Mouse (Mus musculus) limb, embryonic 10.5 days (tissue): Measurements from ENCODE around the gene Tspoap1. TPM values are rescaled to one million over a fixed set of nuclear protein-coding genes. Genes with fewer than 3 reads are reported as not detected.

ENCODE experiments used
- DNase-seq: peaks from one replicate; pipeline ENCODE4 v3.0.0-alpha.2; 2017; ENCODE audit warnings: low spot score
- H3K27ac ChIP-seq: fragments of 300-500 bp; sonication (generic); 2 replicates; pipeline ENCODE4 v1.5.1; 2016; ENCODE audit warnings: mild to moderate bottlenecking
- H3K27me3 ChIP-seq: fragments of 300-500 bp; sonication (generic); 2 replicates; pipeline ENCODE4 v1.6.1; 2016; ENCODE audit warnings: low read depth, mild to moderate bottlenecking; ENCODE audit not compliant: poor library complexity, severe bottlenecking
- H3K36me3 ChIP-seq: fragments of 300-500 bp; sonication (generic); 2 replicates; pipeline ENCODE4 v1.6.1; 2016; ENCODE audit warnings: mild to moderate bottlenecking, moderate library complexity
- H3K4me1 ChIP-seq: fragments of 300-500 bp; sonication (generic); 2 replicates; pipeline ENCODE4 v1.6.1; 2016
- H3K4me3 ChIP-seq: fragments of 300-500 bp; sonication (generic); 2 replicates; pipeline ENCODE4 v1.5.1; 2016; ENCODE audit warnings: mild to moderate bottlenecking, moderate library complexity
- H3K9me3 ChIP-seq: fragments of 300-500 bp; sonication (generic); replicated peaks from 2 replicates; pipeline ENCODE4 v1.6.1; 2016; ENCODE audit warnings: mild to moderate bottlenecking
- WGBS: fragments of 180-500 bp; shearing (Covaris S2); methylation state at CpG from one replicate; pipeline ENCODE4 v1.1.7; 2016; 5-methylcytosine and 5-hydroxymethylcytosine counted together
- polyA plus RNA-seq: library from polyadenylated mRNA; unstranded; fragments of >200 nt; fragmentation: Nextera tagmentation; extraction: Ambion mirVana; gene quantifications from 2 replicates; pipeline ENCODE4 v1.2.1, GENCODE M21; 2016

Gene Tspoap1
- 0.74 and 2.9 TPM in 2 replicates for polyA plus RNA-seq

DNA sequence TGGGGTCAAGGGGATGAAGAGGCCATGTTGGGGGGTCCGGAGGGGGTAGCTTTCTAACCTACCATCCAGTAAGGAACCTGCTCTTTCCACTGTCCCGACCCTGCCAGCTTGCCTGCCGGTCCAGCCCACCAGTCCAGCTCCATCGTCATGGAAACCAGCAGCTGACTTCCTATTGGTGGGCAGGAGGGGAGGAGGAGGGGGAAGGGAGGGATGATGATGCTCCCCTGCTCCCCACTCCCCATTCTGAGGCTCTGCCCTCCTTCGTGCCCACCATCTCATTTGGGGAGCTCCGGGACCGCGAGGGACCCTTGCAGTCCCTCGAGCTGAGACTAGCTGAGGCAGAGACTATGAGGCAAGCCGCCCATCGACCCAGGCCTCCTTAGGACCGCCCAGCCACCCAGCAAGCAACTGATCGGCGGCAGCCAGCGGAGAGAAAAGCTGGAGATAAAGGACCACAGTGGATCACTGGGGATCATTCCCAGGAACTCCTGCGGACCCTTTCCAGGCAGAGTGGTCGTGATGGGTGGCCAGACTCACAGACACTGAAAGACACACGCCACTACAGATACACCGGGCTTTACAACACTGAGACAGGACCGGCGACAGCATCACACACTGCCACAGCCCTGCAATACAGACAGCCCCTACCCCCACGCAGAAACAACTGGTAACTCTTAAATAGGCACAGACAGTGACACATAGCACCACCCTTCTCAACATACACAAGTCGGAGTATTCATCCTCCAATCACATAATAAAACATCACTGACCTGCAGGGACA, at the start of gene Tspoap1:
Tspoap1 (plus strand) TSS at position 241 of the 781 bp plus-strand sequence.
- peak within 1 kb of the TSS; percentile 32 for H3K4me3 ChIP-seq
- H3K9me3 ChIP-seq = no peaks in the 10 kb centered on the region
- no peaks in the 10 kb centered on the region for H3K36me3 ChIP-seq
- WGBS = 7% methylated on average over 23 of the region's 23 CpGs
- peaks cover 74% of the 10 kb centered on the region for H3K27me3 ChIP-seq
- peaks cover 30% of the 10 kb centered on the region for H3K4me1 ChIP-seq
- no peak within 1 kb of the TSS for H3K27ac ChIP-seq
- no peak for DNase-seq

DNA sequence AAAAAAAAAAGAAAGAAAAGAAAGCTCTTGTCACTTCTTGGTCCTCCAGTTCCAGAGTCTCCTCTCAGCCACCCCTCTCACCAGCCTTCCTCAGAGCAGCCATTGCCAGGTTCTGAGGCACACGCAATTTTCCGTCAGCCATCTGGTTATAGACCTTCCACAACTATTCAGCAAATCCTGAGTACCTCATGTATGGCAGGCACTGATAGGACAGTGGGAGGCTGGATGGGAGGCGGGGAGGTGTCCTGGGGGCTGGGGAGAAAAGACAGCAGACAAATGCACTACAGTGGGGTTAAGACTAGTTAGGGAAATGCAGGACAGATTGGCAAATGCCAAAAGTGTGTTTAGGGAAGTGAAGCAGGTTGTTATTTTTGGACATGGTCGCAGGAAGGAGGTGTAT, 48.2 kb upstream of the Tspoap1 start:
- WGBS = 89% methylated on average over 4 of the region's 4 CpGs
- H3K36me3 ChIP-seq = no peaks in the 10 kb centered on the region
- H3K27me3 ChIP-seq = peaks cover 32% of the 10 kb centered on the region
- H3K4me3 ChIP-seq = no peak overlapping the region
- no peaks in the 10 kb centered on the region for H3K9me3 ChIP-seq
- no peak overlapping the region for H3K27ac ChIP-seq
- DNase-seq = no peak
- peaks cover 24% of the 10 kb centered on the region for H3K4me1 ChIP-seq

- Histone ChIP-seq H3K9me3 (no peaks in the 10 kb centered on the region), H3K36me3 (no peaks in the 10 kb centered on the region), H3K4me1 (peaks cover 7% of the 10 kb centered on the region), H3K4me3 (no peak overlapping the region), H3K27me3 (peaks cover 6% of the 10 kb centered on the region; the same call in 1 of the 2 replicates), H3K27ac (no peak overlapping the region)
- no peak for DNase-seq
- 85% methylated on average over 4 of the region's 4 CpGs for WGBS
Measured at GRCm38 (mm10) chr11:87715999-87716398, 44.3 kb upstream of the Tspoap1 start.

GRCm38 (mm10) chr11:87719526-87719925, 40.8 kb upstream of the Tspoap1 start:
- H3K4me3 ChIP-seq = no peak overlapping the region
- no peak for DNase-seq
- WGBS = 83% methylated on average over 7 of the region's 7 CpGs
- H3K4me1 ChIP-seq = no peaks in the 10 kb centered on the region
- H3K9me3 ChIP-seq = no peaks in the 10 kb centered on the region
- no peaks in the 10 kb centered on the region for H3K27me3 ChIP-seq
- no peaks in the 10 kb centered on the region for H3K36me3 ChIP-seq
- no peak overlapping the region for H3K27ac ChIP-seq

GRCm38 (mm10) chr11:87720324-87720723, 40.0 kb upstream of the Tspoap1 start:
- Histone ChIP-seq H3K4me3 (no peak overlapping the region), H3K27me3 (no peaks in the 10 kb centered on the region), H3K4me1 (peaks cover 5% of the 10 kb centered on the region; the same call in 1 of the 2 replicates), H3K36me3 (no peaks in the 10 kb centered on the region), H3K9me3 (no peaks in the 10 kb centered on the region), H3K27ac (no peak overlapping the region)
- DNase-seq = no peak
- 58% methylated on average over 9 of the region's 9 CpGs for WGBS

- no peaks in the 10 kb centered on the region for H3K27me3 ChIP-seq
- DNase-seq = no peak
- H3K27ac ChIP-seq = no peak overlapping the region
- H3K36me3 ChIP-seq = no peaks in the 10 kb centered on the region
- peaks cover 10% of the 10 kb centered on the region for H3K4me1 ChIP-seq
- WGBS = 77% methylated on average over 9 of the region's 9 CpGs
- no peaks in the 10 kb centered on the region for H3K9me3 ChIP-seq
- H3K4me3 ChIP-seq = no peak overlapping the region
Measured at GRCm38 (mm10) chr11:87720839-87721238, 39.5 kb upstream of the Tspoap1 start.

GRCm38 (mm10) chr11:87722168-87722567, 38.2 kb upstream of the Tspoap1 start:
- H3K36me3 ChIP-seq = no peaks in the 10 kb centered on the region
- 84% methylated on average over 3 of the region's 3 CpGs for WGBS
- H3K27me3 ChIP-seq = no peaks in the 10 kb centered on the region
- no peak overlapping the region for H3K4me3 ChIP-seq
- DNase-seq = no peak
- H3K4me1 ChIP-seq = peaks cover 23% of the 10 kb centered on the region
- H3K27ac ChIP-seq = no peak overlapping the region
- H3K9me3 ChIP-seq = no peaks in the 10 kb centered on the region

DNA sequence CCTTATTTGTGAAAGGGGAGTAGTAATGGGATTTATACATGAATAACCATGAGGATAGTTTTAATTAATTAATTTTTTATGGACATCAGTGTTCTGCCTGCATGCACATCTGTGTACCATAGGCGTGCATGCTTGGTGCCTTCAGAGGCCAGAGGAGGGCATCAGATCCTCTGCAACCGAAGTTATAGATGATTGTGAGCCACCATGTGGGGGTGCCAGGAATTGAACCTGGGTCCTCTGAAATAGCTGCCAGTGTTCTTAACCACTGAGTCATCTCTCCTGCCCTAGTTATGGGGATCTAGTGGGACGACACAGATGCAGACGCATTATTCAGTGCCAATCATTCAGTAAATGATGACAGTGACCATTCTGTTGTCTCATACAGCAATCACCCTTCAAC, 37.5 kb upstream of the Tspoap1 start:
- H3K27me3 ChIP-seq = no peaks in the 10 kb centered on the region
- no peak overlapping the region for H3K4me3 ChIP-seq
- WGBS = 88% methylated on average over 4 of the region's 4 CpGs
- no peaks in the 10 kb centered on the region for H3K9me3 ChIP-seq
- peaks cover 23% of the 10 kb centered on the region for H3K4me1 ChIP-seq
- H3K27ac ChIP-seq = no peak overlapping the region
- no peak for DNase-seq
- H3K36me3 ChIP-seq = no peaks in the 10 kb centered on the region

DNA sequence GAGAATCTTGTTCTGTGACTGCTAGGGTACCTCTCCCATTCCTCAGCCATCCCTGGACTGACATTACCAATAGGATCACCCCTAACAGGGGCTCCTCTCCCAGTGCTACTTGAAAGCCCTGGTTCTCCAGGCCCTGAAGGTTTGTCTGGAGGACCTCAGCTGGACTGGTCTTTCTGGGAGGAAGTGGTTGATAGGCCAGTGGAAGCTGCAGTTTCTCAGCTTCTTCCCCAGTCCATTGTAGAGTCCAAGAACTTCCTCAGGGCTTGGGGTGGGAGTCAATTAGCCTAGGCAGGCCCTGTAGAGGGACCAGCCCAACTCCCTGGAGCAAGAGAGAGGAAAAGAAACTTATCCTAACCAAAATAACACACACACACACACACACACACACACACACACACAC, 34.8 kb upstream of the Tspoap1 start:
- no peak for DNase-seq
- no peaks in the 10 kb centered on the region for H3K27me3 ChIP-seq
- peak overlapping the region; percentile 11; the same call in 1 of the 2 replicates for H3K4me3 ChIP-seq
- peak overlapping the region; percentile 74 for H3K27ac ChIP-seq
- peaks cover 23% of the 10 kb centered on the region for H3K4me1 ChIP-seq
- no peaks in the 10 kb centered on the region for H3K9me3 ChIP-seq
- no peaks in the 10 kb centered on the region for H3K36me3 ChIP-seq

GRCm38 (mm10) chr11:87725964-87726562, 34.3 kb upstream of the Tspoap1 start:
- Histone ChIP-seq H3K27me3 (no peaks in the 10 kb centered on the region), H3K27ac (peak overlapping the region; percentile 74), H3K4me1 (peaks cover 23% of the 10 kb centered on the region), H3K9me3 (no peaks in the 10 kb centered on the region), H3K36me3 (no peaks in the 10 kb centered on the region), H3K4me3 (peak overlapping the region; percentile 11; the same call in 1 of the 2 replicates)
- 11% methylated on average over 6 of the region's 6 CpGs for WGBS
- peak; percentile 56 for DNase-seq

GRCm38 (mm10) chr11:87727021-87727420, 33.3 kb upstream of the Tspoap1 start:
- Histone ChIP-seq H3K27me3 (no peaks in the 10 kb centered on the region), H3K9me3 (no peaks in the 10 kb centered on the region), H3K4me1 (peaks cover 23% of the 10 kb centered on the region), H3K4me3 (no peak overlapping the region), H3K27ac (peak overlapping the region; percentile 74), H3K36me3 (no peaks in the 10 kb centered on the region)
- no peak for DNase-seq
- 66% methylated on average over 11 of the region's 11 CpGs for WGBS

DNA sequence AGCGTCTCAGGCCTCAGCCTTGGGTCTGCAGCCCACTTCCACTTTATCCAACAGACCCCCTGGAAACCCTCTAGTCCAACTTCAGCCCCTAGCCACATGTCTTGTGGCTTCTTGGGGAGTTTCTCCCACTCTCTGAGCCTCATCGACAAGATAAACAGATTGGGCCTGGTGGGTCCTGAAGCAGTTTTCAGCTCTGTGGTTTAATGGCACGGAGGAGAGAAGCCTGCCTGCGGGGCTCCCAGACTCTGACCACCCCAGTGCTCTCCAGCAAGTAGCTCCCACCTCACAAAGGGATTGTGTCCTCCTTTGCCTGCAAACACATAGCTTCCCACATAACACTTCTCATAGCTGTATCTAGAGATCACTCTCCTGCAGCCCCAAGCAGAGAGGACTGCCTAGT, 32.9 kb upstream of the Tspoap1 start:
- Histone ChIP-seq H3K27ac (peak overlapping the region; percentile 74), H3K4me1 (peaks cover 23% of the 10 kb centered on the region), H3K27me3 (no peaks in the 10 kb centered on the region), H3K9me3 (no peaks in the 10 kb centered on the region), H3K36me3 (no peaks in the 10 kb centered on the region), H3K4me3 (no peak overlapping the region)
- no peak for DNase-seq
- 59% methylated on average over 4 of the region's 4 CpGs for WGBS

- Histone ChIP-seq H3K9me3 (no peaks in the 10 kb centered on the region), H3K4me1 (peaks cover 27% of the 10 kb centered on the region), H3K27ac (no peak overlapping the region), H3K27me3 (no peaks in the 10 kb centered on the region), H3K4me3 (no peak overlapping the region), H3K36me3 (no peaks in the 10 kb centered on the region)
- 42% methylated on average over 18 of the region's 18 CpGs for WGBS
- DNase-seq = no peak
Measured at GRCm38 (mm10) chr11:87728850-87729592, 31.3 kb upstream of the Tspoap1 start.
